ENCODE assay signal across 8 mouse cellular contexts in the genomic region with DNA sequence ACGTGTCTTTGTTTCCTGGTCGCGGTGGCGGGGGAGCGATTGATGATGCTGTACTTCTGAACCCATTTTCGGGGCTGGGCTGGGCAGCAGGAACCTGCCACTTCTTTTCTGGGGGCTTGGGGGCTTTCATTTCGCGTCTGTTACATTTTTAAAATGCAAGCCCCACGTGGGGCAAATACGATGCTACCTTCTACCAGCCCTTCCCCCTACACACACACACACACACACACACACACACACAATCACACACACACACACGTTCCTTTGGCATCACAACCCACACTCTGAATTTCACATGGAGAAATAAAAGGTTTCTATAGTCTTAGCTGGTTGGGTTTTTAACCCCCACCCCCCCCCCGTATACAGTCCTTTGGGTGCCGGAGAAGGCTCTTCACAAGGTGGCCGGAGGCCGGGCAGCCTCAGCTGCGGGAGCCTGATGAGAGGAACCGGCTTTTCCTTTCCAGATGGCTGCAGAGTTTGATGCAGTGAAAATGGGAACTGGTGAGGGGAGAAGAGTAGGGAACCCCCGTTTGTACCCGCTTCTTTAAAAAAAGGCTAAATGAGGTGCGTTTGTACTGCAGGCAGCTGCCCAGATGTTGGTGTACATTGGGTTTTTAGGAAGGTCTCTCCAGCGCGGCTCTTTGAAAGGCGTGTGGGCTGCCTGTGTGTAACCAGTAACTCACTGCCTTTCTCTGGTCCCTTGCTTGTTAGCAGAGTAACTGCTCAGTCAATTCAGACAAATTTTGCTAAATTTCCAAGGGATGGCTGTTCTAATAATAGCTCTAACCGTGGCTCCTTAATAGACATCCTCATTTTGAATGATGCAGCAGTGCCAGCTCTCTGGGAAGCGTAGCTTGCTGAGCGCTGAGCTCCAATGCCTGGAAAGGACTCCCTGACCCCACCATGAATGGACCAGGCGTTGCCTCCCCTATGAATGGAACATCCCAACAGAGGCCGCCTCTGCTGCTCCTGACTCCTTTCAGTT.
DNase-seq lines count a peak whose midpoint lies in the region; ATAC-seq and TF ChIP-seq lines count a peak whose summit lies in the region.

No protein-coding gene starts in this region.

- H3K4me1 ChIP-seq in embryonic facial prominence, embryonic 10.5 days = peaks cover 50% of the 10 kb centered on the region
- H3K4me1 ChIP-seq in heart, embryonic 15.5 days (replicated peaks) = peaks cover 19% of the 10 kb centered on the region
- peaks cover 37% of the 10 kb centered on the region for H3K4me1 ChIP-seq in midbrain, embryonic 12.5 days
- H3K4me1 ChIP-seq in testis, adult 2 months (ENCODE audit: control insufficient read depth, insufficient read depth, low read length) = peaks cover 9% of the 10 kb centered on the region

- H3K27me3 ChIP-seq in C2C12 (ENCODE audit: control insufficient read depth, insufficient read depth, insufficient read length) = no peaks in the 10 kb centered on the region
- no peaks in the 10 kb centered on the region for H3K27me3 ChIP-seq in embryonic facial prominence, embryonic 10.5 days (replicated peaks; ENCODE audit: low read depth, poor library complexity, severe bottlenecking)
- no peaks in the 10 kb centered on the region for H3K27me3 ChIP-seq in heart, embryonic 15.5 days
- no peaks in the 10 kb centered on the region for H3K27me3 ChIP-seq in midbrain, embryonic 12.5 days
- H3K27me3 ChIP-seq in testis, adult 2 months (ENCODE audit: control insufficient read depth, insufficient read depth, low read length) = no peaks in the 10 kb centered on the region; the same call in 1 of the 2 replicates

- peak overlapping the region; percentile 40 for H3ac ChIP-seq in C2C12 (ENCODE audit: control insufficient read depth, insufficient read length, low read depth)

- H3K79me2 ChIP-seq in C2C12 (ENCODE audit: control insufficient read depth, insufficient read depth) = peaks cover 70% of the 10 kb centered on the region

- H3K9me3 ChIP-seq in embryonic facial prominence, embryonic 10.5 days = peaks cover 7% of the 10 kb centered on the region; the same call in 1 of the 2 replicates
- no peaks in the 10 kb centered on the region for H3K9me3 ChIP-seq in heart, embryonic 15.5 days (replicated peaks)
- no peaks in the 10 kb centered on the region for H3K9me3 ChIP-seq in midbrain, embryonic 12.5 days

- peak overlapping the region; percentile 99 for H3K27ac ChIP-seq in embryonic facial prominence, embryonic 10.5 days (replicated peaks)
- H3K27ac ChIP-seq in heart, embryonic 15.5 days = peak overlapping the region; percentile 75
- H3K27ac ChIP-seq in midbrain, embryonic 12.5 days (replicated peaks) = peak overlapping the region; percentile 98
- H3K27ac ChIP-seq in testis, adult 2 months (ENCODE audit: control insufficient read depth, insufficient read depth, low read depth, low read length) = no peak overlapping the region

- H3K4me3 ChIP-seq in C2C12 (ENCODE audit: insufficient read depth, poor library complexity, severe bottlenecking) = peak overlapping the region; percentile 63
- peak overlapping the region; percentile 87 for H3K4me3 ChIP-seq in embryonic facial prominence, embryonic 10.5 days
- peak overlapping the region; percentile 81 for H3K4me3 ChIP-seq in heart, embryonic 15.5 days
- peak overlapping the region; percentile 78 for H3K4me3 ChIP-seq in midbrain, embryonic 12.5 days
- peak overlapping the region; percentile 52 for H3K4me3 ChIP-seq in testis, adult 2 months (ENCODE audit: control insufficient read depth, low read depth, low read length)

- DNase-seq in NIH3T3 (ENCODE audit: low read depth) = peak; percentile 86
- DNase-seq in embryonic facial prominence, embryonic 10.5 days (ENCODE audit: low spot score) = peak; percentile 79
- peak; percentile 47 to 49 for DNase-seq in left cerebral cortex, adult 9 months (ENCODE audit: low spot score in 2 of 2)
- no peak for DNase-seq in c-Kit-positive CD71-positive TER-119-positive erythroid progenitor cells, embryonic 14.5 days (ENCODE audit: low spot score)

- H3K4me2 ChIP-seq in heart, embryonic 15.5 days = peak overlapping the region; percentile 94
- peak overlapping the region; percentile 66 for H3K4me2 ChIP-seq in midbrain, embryonic 12.5 days (replicated peaks)

- H3K36me3 ChIP-seq in C2C12 (ENCODE audit: control insufficient read depth, insufficient read depth) = peaks cover 6% of the 10 kb centered on the region
- H3K36me3 ChIP-seq in embryonic facial prominence, embryonic 10.5 days (replicated peaks) = peaks cover 11% of the 10 kb centered on the region
- no peaks in the 10 kb centered on the region for H3K36me3 ChIP-seq in heart, embryonic 15.5 days
- no peaks in the 10 kb centered on the region for H3K36me3 ChIP-seq in midbrain, embryonic 12.5 days
- H3K36me3 ChIP-seq in testis, adult 2 months (ENCODE audit: control insufficient read depth, insufficient read depth, low read length) = no peaks in the 10 kb centered on the region

- TF ChIP-seq POLR2A in testis, adult 2 months (IDR thresholded peaks at IDR 0.05; ENCODE audit: control insufficient read depth, low read depth, low read length) = no peak

- no peak for TF ChIP-seq CTCF in C2C12 (IDR thresholded peaks at IDR 0.05; ENCODE audit: control insufficient read depth, insufficient read depth, insufficient read length)
- TF ChIP-seq CTCF in testis, adult 2 months (IDR thresholded peaks at IDR 0.05; ENCODE audit: control insufficient read depth, insufficient read depth, insufficient replicate concordance, low read depth, low read length) = no peak

- peaks cover 55% of the 10 kb centered on the region for H3K79me3 ChIP-seq in C2C12 (ENCODE audit: low read depth)

- H3K9ac ChIP-seq in heart, embryonic 15.5 days = peak overlapping the region; percentile 84
- H3K9ac ChIP-seq in midbrain, embryonic 12.5 days (replicated peaks) = peak overlapping the region; percentile 97

- 1% methylated on average over 28 of the region's 28 CpGs for WGBS in embryonic facial prominence, embryonic 10.5 days
- WGBS in heart, embryonic 15.5 days = 2% methylated on average over 28 of the region's 28 CpGs
- WGBS in midbrain, embryonic 12.5 days = under 1% methylated on average over 28 of the region's 28 CpGs

- ATAC-seq in heart, embryonic 15.5 days (replicated peaks; ENCODE audit: insufficient number of reproducible peaks, insufficient read depth, low FRiP score, low read depth) = no peak
- peak; percentile 81 for ATAC-seq in midbrain, embryonic 12.5 days (ENCODE audit: low FRiP score, low read depth)

TF ChIP-seq in C2C12, 6 proteins besides CTCF, POLR2A, EP300 and RAD21:
- TF ChIP-seq FOSL1 (IDR thresholded peaks at IDR 0.05; ENCODE audit: insufficient read depth, low read length, poor library complexity, severe bottlenecking) (no peak), CEBPB (IDR thresholded peaks at IDR 0.05; ENCODE audit: low read depth) (no peak), MYOG (IDR thresholded peaks at IDR 0.05; ENCODE audit: control insufficient read depth, extremely low read depth, insufficient read length) (no peak), USF1 (IDR thresholded peaks at IDR 0.05; ENCODE audit: low read depth) (no peak), MAX (IDR thresholded peaks at IDR 0.05) (no peak), MYOD1 (IDR thresholded peaks at IDR 0.05; ENCODE audit: control insufficient read depth, insufficient read length, low read depth) (no peak)
